Mouse (Mus musculus): ENCODE measurements around the gene Pam16. TPM values are rescaled to one million over a fixed set of nuclear protein-coding genes. Genes with fewer than 3 reads are reported as not detected.

Pam16 gene
- total RNA-seq, 2 experiments from 2014 or later = 84.4 to 90.4 TPM

DNA sequence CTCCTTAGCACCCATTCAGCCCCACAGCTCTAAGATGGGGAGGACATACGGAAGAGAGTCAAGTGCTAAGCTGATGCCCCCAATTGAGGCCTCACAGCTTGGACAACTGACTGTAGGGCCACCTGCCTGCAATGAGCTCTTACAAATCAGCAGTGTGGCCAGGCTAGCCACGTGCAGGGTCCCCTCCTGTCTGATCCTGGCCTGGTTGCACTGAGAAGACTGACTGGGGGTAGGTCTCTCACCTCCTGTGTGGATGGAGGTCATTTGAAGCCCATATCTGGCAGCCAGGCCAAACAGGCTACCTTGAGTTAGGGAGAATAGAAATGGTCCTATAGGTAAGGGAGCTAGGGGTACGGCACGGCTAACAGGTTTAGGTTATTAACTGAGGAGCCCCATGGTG, 21.1 kb upstream of the Pam16 start:
- DNase-seq = no peak

DNA sequence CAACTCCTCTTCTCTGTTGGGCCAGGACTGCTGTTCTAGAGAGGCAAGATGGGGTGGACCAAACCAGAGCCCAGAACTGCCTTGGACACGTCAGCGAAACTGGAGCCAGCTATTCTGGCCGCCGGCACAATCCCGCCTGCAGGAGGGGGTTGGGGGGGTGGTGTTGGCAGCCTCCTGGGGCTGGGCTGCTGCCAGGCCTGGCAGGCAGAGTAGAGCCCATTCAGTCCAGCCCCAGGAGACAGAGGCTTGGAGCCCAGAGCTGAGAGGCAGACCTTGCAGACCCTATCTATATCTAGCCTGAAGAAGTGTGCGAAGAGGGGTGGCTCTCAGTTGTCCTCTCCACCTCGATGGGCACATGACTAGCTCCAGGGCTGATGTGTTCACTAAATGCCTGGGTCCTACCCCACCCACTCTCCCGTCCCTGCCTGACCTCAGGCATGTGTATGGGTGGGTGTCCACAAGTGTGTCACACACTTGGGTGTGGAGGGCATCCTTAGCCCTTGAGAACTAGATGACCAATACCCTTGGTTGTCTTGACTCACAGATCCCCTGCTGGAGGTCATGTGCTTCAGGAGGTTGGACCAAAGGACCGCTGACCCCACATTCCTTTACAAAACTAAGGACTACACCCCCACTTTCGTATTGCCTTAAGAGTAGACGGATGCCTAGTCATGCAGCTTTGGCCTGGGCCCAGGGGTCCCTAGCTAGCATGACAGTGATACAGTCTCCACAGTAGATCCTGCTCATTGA, 19.1 kb upstream of the Pam16 start:
- peak; percentile 85 to 86 for DNase-seq

DNA sequence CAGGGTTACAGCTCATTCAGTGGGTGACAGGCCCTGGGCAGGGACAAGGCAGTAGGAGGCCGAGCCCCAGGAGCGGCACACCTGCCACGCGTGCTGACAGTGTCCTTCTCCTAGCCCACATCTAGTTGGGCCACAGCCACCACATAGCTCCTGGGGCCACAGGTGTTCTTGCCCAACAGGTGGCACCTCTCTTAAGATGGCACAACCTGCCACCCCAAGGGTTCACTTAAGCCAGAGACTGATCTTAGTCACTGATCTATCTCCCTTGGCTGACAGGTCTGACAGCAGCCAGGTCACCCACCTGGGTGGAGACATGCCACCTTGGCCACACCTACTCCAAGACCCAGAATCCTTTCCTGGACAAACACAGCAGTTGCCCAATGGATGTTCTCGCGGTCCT, 18.1 kb upstream of the Pam16 start:
- no peak for DNase-seq

DNA sequence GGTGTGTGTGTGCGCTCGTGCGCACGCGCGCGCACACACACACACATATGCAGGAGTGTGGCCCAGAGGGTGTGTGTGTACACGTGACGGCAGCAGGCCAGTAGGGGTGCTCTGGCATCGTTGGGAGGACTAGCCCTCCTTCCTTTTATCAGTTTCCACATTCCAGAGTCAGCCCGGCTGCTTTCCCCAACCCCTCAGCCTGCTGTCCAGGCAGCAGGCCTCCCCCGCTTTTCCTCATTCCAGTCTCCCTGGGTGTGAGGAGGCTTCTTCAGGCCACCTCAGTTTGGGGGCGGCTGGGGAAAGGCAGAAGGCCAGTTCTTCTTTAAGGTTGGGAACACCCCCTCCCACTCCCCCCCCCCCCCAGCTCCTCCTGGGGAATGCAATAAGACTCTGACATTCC, 17.4 kb upstream of the Pam16 start:
- DNase-seq = no peak

DNA sequence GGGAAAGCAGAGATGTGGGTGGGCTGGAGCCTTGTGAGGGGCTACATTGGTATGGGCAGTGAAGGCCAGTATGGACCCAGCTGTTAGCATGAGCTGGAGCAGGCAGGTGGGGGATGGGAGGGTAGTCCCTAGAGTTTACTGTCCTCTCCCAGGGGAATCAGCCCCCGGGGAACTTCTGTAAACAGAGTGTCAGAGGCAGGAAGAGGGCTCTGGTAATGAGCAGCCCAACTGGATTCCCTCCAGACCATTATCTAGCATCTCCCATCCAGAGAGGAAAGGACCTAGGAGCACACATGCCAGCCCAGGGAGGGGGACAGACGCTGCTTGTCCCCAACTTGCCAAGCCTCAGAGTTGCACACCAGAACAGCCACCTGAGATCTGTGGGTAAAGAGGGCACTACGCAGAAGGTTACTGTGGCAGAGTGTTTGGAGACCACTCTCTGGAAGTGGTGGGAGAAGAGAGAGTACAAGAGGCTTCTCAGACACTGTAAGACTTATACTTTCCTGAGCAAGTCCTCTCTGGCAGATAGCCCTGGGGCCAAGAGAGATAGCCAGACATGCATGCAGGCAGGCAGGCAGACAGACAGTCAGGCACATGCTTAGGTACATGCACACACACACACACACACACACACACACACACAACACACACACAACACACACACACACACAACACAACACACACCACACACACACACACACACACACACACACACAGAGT, 16.5 kb upstream of the Pam16 start:
- no peak for DNase-seq

DNA sequence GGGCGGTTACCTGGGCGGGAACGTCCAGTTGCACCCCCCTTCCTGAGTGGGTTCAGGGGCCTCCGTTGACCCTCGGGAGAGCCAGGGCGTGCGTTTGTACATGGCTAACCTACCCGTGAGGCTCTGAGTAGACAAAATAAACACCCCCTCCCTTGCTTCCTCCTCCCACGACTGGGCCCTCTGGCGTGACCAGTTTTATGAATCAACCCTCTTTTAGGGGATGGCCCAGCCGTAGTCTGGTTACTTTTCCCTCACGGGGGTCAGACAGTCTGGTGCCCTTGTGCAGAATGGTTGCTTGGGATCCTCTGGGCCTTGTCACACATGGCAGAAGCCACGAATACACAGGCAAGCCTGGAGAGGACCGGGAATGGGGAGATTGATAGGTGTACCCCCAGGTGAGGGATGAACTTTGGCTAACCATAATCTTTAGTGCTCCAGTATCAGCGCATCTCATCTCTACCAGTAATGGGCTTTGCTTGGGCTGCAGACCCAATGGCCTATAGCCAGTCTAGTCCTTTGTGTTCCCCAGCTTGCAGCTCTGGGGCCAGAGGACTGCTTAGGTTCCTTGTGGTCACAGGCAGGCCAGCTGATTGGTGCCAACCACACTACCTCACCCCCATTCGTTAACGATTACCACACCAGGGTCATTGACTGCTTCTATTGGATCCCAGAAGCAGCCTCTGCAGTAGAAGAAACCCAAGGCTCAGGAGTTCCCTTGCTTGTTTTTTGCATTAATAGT, 15.6 kb upstream of the Pam16 start:
- DNase-seq = no peak

DNA sequence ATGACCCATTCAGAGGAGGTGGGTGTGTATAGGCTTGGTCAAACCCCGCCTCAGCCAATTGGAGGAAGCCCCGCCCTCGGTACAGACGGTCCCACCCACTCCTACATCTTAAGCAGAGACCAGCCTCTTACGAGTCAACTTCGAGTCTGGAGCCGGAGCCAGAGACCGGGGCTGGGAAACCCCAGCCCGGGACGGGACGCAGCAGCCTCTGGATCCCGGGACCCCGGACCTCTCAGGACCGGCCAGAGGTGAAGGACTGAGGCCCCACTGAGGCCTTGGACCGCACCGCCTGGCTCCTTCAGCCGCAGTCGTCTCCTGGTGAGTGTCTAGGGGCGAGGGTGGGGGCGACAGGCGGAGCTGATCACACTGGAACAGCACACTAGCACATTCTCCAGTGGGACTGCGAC, 15.0 kb upstream of the Pam16 start, which contains the start of the genes Vasn and Dnaja3:
Gene Vasn (plus strand): TSS at position 111 of the 407 bp plus-strand sequence.
Gene Dnaja3 (plus strand): TSS at position 159 of the 407 bp plus-strand sequence.
- peak; percentile 48 to 57 for DNase-seq

DNA sequence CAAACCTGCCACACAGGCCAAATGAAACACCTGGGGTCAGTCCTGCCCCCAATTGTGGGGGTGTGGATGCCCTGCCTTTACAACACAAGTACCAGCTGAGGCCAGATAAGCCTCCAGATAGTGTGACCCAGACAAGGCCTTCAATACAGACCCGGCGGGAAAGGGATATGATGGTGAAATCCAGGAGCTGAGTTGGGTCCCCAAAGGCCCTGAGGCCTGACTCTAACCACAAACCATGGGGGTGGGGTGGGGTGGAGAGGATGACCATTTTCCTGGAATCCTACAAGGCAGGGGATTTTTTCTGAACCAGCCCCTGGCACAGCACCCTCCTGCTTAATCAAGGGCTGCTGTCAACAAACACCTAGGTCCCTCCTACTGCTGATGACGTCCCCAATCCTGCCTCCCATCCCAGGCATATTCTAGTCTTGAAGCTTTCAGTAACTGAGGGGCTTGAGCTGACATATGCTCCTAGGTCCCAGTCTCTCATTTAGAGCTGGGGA, 14.2 kb upstream of the Pam16 start:
- no peak for DNase-seq

DNA sequence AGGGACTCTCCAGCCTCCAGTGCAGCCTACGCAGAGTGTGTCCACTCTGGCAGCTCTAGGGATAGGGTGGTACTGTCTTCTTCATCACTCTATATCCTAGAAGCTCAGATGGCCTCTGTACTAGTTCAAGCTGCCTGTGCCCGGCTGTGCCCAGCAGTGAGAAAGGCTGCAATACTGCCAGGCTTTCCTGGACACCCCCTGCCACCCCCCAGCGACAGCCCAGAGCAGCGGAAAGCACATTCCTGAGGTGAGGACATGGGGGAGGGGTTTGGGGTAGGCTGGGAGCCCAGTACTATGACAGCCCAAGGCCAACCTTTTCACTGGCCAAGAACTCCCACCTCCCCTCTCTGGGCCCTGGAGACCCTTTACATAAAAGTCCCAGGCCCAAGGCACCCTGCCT, 11.0 kb upstream of the Pam16 start:
- no peak for DNase-seq

DNA sequence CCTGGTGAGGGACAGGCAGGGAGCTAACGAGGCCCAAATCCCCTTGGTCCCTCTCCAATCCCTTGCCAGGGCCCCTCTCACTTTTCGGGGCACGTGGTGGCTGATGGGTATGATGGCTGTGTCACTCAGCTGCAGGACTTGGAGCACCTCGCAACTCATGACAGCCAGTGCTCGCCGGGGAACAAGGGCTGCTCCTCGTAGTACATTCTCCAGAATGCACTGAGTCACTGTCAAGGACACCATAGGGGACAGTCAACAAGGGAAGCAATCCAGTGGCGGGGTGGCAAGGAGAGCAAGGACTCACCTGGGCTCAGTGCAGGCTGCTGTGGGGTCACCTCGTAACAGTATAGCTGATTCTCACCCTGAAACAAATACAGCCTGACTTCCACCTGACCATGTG, 9.9 kb upstream of the Pam16 start:
- DNase-seq = no peak

DNA sequence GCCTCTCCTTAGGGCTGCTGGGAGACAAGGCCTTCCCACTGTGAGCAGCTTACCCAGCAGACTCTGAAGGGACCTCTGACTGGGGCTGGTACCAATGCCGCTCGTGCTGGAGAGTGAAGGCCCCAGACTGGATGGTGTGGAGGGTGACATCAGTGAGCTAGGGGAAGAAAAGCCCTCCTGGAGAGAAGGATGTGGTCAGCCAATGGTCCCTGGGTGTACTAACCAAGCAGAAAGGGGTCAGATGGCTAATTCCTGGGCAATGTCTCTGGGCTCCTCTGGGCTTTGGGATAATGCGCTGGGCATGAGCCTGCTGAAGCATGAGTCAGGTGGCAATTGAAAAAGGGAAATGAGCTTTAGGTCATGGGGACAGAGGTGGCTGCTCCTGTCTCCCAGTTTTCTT, 8.9 kb upstream of the Pam16 start:
- no peak for DNase-seq

DNA sequence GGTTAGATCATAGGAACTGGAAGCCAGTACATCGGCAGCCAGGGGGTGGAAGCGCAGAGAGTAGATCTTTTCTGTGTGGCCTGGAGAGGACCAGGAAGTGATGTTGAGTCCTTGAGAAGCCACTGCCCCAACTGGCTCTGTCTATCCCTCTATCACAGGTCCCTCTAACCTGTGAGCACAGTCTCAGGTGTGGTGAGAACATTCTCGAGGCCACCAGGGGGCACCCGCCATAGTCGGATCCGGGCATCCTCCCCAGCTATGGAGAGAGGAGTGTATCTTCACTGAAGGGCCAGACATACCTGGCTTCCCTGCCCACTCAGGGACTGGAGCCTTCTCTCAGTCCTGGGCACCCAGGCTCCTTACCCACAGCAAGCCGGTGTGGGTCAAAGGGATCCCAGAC, 7.3 kb upstream of the Pam16 start:
- DNase-seq = no peak

DNA sequence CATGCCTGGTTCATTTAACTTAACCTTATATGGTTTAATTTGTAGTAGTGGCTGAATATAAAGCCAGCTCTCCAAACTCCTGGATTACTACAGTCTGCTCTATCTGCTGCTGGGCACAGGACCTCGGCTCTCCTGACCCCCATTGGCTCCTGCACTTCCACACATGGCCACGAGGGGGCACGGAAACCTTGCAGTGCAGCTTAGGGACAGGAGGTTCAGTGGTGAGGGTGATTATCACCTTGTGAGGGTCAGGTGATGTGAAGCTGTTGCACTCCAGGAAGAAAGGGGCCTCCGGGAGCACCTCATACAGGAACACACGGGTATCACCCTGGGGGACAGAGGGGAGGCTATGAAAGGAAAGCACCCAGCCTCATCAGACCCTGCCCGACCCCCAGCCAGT, 5.2 kb upstream of the Pam16 start:
- DNase-seq = peak; percentile 67 to 73

DNA sequence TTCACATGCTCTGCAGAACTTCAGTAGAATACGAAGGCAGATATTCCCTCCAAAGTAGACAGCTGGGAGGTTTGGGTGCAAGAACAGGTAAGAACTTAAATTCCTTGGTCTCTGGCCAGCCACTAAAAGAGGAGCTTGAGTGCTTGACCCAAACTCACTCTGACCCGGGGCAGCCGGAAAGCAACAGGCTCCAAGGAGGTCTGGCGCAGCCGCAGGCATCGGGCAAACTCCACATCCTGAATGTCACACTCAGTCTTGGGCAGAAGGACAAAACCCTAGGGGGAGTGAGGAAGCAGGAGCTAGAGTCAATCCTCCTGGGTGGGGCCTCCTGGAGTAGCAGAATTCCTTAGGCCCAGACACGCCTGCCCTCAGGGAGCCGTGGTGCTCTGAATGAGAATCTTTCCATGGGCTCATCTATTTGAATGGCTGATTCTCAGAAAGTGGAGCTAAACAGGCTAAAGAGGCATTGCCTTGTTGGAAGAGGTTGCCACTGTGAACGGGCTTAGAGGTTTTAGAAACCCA, 4.2 kb upstream of the Pam16 start:
- no peak for DNase-seq

DNA sequence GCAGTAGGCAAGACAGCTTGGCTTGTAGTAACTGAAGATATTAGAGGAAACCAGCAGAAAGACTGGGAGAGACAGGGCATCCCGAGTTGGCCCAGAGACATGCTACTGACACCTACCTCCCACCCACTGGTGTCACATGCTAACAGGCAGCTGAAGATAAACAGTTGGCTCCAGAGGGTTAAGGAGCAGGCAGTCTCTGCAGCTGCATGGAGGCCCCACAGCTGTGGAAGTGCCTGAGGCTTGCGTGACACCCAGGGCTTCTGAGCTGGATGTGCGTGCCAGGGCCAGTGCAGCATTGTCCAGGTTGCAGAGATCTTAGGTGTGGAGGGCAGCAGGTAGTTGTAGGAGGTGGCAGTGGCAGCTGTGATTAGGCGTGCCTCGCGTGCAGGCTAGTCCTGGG, 2.3 kb upstream of the Pam16 start:
- DNase-seq = no peak

DNA sequence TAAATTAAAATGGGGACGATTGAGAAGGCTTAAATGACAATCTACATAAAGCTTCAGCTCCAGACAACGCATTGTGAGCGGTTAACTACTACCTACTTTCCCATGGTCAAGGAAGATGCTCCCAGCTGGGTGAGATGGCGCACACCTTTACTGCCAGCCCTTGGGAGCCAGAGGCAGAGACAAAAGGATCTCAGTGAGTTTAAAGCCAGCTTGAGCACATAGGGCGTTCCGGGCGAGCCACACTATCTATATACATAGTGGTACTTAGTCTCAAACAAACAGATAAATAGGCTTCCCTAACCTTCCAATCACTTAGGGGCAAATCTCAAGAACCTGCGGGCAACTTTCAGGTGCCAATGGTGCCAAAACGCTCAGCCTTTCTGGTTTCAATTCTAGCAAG, 714 bp downstream of the Pam16 start:
- DNase-seq = no peak

DNA sequence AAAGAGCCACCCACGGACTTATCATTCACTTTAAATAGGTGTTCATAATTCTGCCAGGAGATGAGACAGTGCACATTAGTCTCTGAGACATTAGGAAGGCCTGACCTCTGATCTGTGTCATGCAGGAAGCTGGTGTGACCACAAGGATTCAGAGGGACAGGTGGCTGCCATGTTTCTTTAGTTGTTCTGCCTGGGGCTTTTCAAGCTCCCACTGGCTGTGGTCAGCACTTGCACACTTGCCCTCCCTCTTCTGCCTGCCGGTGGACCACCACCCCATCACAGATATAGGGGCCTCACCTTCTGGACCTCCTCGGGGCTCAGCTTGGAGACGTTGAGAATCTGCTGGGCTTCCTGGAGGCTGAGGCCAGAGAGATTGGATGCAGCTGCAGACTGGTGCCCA, 8.0 kb downstream of the Pam16 start:
- DNase-seq = no peak

DNA sequence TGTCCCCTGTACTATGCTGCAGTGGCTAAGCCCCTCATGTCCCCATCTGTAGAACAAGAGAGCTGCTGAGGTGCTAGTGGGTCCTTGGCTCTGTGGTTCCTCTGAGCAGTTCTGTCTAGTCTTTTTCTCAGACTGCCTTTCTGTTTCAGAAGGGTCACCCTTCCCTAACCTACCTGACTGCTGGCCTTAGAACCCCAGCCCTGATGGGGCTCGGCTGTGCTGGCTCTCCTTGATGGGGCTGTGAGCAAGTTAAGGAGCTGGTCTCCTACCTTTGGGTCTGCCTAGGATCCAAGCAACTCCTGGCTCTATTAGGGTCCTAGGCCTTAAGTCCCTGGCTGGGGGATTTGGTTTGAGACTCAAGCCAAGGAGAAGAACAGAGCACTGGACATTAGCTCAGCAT, 9.5 kb downstream of the Pam16 start:
- DNase-seq = no peak

DNA sequence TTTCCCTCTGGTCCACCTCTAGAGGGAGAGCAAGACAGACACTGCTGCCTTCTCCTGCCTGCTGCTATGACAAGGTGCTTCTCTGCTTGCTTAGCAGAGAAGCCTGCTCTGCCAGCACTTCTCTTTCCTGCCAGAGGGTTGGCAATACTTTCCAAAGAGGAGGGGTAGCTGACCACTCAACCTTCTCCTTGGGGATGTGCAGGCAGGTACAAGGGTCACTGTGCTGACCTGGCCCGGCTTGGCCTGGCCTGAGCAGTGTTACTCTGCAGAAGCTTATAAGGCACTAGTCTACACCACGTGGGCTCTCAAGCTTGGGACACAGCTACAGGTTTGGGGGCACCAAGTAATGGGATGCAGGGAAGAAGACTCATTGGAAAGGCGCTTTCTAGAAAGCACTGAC, 10.1 kb downstream of the Pam16 start:
- no peak for DNase-seq

DNA sequence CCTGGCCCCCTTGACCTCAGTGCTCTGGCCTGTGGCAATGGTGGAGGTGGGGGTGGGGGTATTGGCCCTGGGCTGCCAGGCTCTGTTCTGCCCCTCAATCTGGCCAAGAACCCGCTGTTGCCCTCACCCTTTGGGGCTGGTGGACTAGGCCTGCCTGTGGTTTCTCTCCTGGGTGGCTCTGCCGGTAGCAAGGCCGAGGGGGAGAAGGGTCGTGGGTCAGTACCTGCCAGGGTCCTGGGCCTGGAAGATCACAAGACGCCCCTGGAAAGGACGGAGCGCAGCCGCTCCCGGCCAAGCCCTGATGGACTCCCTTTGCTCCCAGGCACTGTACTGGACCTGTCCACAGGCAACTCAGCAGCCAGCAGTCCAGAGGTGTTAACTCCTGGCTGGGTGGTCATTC, 11.1 kb downstream of the Pam16 start:
- DNase-seq = no peak

DNA sequence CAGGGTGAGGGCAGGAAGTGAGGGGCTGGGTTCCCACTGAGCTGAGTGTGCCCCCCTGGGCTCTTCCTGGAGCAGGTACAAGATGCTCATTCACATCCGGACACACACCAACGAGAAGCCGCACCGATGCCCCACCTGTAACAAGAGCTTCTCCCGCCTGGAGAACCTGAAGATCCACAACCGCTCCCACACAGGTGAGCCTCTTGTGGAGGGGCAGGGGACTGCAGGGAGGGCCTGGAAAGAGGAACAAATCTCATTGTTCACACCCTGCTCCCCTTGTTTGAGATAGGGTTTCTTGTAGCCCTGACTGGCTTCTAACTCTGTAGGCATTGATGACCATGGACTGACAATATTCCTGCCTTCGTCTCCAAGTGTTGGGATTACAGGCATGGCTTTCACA, 13.1 kb downstream of the Pam16 start:
- no peak for DNase-seq

DNA sequence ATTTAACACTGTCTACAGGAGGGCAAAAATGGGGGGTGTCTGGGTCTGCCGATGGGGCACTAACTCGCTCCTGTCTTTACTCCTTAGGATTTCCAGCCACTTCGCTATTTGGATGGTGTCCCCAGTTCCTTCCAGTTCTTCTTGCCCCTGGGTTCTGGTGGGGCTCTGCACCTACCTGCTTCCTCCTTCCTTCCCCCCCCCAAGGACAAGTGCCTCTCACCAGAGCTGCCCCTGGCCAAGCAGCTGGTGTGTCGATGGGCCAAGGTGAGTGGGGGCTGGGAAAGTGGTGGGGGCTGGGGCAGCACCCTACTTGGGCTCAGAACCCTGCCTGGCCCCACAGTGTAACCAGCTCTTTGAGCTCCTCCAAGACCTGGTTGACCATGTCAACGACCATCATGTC, 13.6 kb downstream of the Pam16 start:
- no peak for DNase-seq

DNA sequence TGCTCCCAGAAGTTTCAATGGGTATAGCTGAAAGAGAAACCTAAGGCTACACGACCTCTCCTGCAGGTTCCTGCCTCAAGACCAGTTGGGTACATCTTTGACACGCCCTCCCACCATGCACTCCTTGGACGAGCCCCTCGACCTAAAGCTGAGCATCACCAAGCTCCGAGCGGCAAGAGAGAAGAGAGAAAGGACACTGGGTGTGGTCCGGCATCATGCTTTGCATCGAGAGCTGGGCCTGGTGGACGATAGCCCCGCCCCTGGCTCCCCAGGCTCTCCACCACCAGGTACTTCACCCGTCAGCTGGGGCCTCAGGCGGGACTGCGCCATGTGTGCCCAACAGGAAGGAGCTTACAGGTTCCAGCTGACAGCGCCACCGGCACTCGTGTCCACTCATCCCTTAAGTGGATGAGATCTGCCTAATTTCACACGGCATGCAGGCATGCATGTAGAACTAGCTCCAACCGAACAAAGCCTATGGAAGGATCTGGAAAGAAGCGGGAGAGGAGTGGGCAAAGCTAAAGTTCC, 16.2 kb downstream of the Pam16 start:
- no peak for DNase-seq

All from layer of hippocampus, postnatal 36 days (tissue).